Mouse (Mus musculus): ENCODE results near the gene Sgms1. TPM values are rescaled to one million over a fixed set of nuclear protein-coding genes. Genes with fewer than 3 reads are reported as not detected.

The Sgms1 gene
- polyA plus RNA-seq, 1 experiment from 2014 or later = 45.0 TPM

DNA sequence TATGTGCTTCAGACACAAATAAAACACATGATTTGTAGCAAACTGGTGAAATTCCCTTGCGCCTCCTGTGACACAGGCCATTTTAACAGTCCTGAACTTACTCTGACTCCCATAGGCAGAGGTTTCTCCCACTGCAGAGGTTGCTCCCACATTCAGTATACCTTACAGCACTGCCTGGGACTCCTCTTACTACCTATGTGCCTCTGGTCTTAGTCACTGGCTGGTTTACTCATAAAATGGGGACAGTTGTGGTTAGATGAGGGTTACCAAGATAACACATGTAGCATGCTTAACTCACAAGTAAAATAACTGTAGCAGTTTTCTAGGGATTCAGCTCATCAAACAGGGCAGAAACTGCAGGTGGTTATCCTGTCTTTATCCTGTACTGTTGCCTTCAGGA lies 268.7 kb downstream of the Sgms1 start:
- Histone ChIP-seq H3K36me3 (peaks cover 21% of the 10 kb centered on the region), H3K27ac (ENCODE audit: poor library complexity, severe bottlenecking) (no peak overlapping the region), H3K4me3 (no peak overlapping the region), H3K9me3 (replicated peaks) (no peaks in the 10 kb centered on the region), H3K4me2 (no peak overlapping the region), H3K4me1 (replicated peaks) (no peaks in the 10 kb centered on the region), H3K9ac (no peak overlapping the region), H3K27me3 (replicated peaks) (no peaks in the 10 kb centered on the region)
- ATAC-seq (ENCODE audit: insufficient number of reproducible peaks, low FRiP score) = no peak
- 92% methylated on average over 1 of the region's 1 CpGs for WGBS

DNA sequence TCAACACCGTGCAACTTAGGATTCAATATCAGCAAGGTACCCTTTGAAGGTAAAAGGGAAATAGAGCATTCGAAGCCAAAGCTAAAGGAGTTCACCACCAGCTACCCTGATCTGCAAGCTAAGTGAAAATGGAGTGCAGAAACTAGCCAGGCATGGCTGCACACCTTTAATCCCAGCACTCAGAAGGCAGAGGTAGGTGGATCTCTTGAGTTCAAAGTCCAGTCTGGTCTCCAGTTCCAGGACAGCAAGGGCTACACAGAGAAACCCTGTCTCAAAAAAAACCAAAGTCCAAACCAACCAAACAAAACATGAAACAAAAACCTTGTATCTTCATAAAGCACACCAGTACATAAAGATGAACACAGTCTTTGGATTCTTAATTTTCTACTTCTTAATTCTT lies 269.8 kb downstream of the Sgms1 start:
- Histone ChIP-seq H3K27ac (ENCODE audit: poor library complexity, severe bottlenecking) (no peak overlapping the region), H3K4me3 (no peak overlapping the region), H3K27me3 (replicated peaks) (no peaks in the 10 kb centered on the region), H3K36me3 (peaks cover 16% of the 10 kb centered on the region), H3K9me3 (replicated peaks) (no peaks in the 10 kb centered on the region), H3K4me1 (replicated peaks) (no peaks in the 10 kb centered on the region), H3K9ac (no peak overlapping the region), H3K4me2 (no peak overlapping the region)
- 79% methylated on average over 2 of the region's 2 CpGs for WGBS
- no peak for ATAC-seq (ENCODE audit: insufficient number of reproducible peaks, low FRiP score)

DNA sequence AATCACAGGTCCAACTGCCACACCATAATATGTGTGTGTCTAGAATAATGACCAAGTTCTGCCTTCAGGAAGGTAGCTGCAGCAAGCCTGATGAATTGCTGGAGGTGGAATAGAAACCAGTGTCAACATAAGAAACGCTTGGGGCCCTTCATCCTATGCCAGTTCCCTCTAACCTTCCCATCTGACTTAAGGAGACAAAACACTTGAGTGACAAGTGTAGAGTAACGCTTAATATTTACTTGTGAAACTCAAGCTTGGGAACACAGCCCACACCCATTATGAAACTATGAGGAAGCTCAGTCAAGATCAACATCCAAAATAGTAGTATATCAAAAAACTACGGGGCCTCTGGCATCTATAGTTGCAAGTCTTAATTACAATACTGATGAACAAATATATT lies 271.0 kb downstream of the Sgms1 start:
- H3K4me1 ChIP-seq (replicated peaks) = no peaks in the 10 kb centered on the region
- no peaks in the 10 kb centered on the region for H3K9me3 ChIP-seq (replicated peaks)
- no peak overlapping the region for H3K27ac ChIP-seq (ENCODE audit: poor library complexity, severe bottlenecking)
- H3K4me3 ChIP-seq = no peak overlapping the region
- no peak overlapping the region for H3K9ac ChIP-seq
- no peak for ATAC-seq (ENCODE audit: insufficient number of reproducible peaks, low FRiP score)
- H3K4me2 ChIP-seq = no peak overlapping the region
- H3K27me3 ChIP-seq (replicated peaks) = no peaks in the 10 kb centered on the region
- 80% methylated on average over 3 of the region's 3 CpGs for WGBS
- peaks cover 7% of the 10 kb centered on the region; the same call in 1 of the 2 replicates for H3K36me3 ChIP-seq

DNA sequence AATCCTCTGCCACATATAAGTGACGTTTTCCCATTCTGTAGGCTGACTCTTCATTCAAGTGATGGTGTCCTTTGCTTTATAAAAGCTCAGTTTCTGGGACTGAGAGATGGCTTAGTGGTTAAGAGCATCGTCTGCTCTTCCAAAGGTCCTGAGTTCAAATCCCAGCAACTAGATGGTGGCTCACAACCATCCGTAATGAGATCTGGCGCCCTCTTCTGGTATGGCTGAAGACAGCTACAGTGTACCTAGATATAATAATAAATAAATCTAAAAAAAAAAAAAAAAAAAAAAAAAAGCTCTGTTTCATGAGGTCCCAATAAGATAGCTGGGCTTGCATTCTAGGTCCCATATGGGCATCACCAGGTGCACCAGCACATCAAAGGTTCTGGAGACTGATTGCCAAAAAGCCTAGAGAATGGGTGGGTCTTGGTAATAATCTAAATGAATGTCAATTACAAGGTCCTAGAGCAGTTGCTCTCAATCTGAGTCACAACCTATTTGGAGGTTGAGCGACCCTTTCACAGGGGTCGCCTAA lies 272.0 kb downstream of the Sgms1 start:
- Histone ChIP-seq H3K9me3 (replicated peaks) (no peaks in the 10 kb centered on the region), H3K27ac (ENCODE audit: poor library complexity, severe bottlenecking) (no peak overlapping the region), H3K27me3 (replicated peaks) (no peaks in the 10 kb centered on the region), H3K9ac (no peak overlapping the region), H3K4me2 (no peak overlapping the region), H3K36me3 (peaks cover 7% of the 10 kb centered on the region; the same call in 1 of the 2 replicates), H3K4me3 (no peak overlapping the region), H3K4me1 (replicated peaks) (no peaks in the 10 kb centered on the region)
- WGBS = 81% methylated on average over 6 of the region's 6 CpGs
- no peak for ATAC-seq (ENCODE audit: insufficient number of reproducible peaks, low FRiP score)

DNA sequence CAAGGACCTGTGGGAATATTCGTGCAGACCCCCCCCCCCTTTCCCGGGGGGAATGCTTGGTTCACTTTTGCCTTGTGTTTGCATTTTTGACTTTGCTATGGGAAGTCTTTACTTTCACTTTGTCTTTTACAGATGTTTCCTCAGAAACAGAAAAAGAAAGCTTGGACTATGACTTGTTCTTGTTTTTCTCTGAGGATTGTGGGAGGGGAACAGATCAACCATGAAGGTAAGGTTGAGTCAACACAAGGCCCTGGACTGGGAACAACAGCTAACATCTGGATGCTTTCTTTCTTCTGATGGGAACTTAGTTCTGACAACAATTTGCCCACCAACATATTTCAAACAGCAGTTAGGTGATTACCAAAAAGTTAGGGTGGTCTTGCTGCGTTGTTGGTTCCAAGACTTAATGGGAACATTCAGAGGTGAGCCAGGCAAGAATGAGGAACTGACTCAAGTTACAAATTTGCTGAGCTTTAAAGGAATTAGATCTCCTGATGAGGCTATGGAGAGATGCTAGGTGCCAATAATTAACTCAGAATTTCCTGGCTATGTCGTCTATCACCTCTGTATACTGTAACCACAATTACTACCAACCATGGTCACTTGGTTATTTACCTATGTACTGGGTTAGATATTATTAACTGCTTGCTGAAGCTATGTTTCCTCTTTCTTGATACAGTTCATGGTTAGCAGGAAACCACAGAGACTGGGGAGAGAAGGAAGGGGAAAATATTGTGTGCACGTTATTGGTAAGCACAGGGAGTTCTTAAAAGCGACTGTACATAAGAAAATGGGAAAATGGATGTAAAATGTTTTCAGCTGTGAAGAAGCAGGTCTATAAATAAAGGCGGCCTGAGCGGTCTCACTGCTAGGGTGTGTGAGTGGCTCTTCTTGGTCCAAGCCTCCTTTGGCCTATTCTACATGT lies 277.4 kb downstream of the Sgms1 start:
- Histone ChIP-seq H3K9ac (no peak overlapping the region), H3K4me3 (no peak overlapping the region), H3K27me3 (replicated peaks) (no peaks in the 10 kb centered on the region), H3K36me3 (no peaks in the 10 kb centered on the region), H3K27ac (ENCODE audit: poor library complexity, severe bottlenecking) (no peak overlapping the region), H3K9me3 (replicated peaks) (no peaks in the 10 kb centered on the region), H3K4me2 (no peak overlapping the region), H3K4me1 (replicated peaks) (peaks cover 9% of the 10 kb centered on the region)
- 80% methylated on average over 8 of the region's 8 CpGs for WGBS
- ATAC-seq (ENCODE audit: insufficient number of reproducible peaks, low FRiP score) = no peak

DNA sequence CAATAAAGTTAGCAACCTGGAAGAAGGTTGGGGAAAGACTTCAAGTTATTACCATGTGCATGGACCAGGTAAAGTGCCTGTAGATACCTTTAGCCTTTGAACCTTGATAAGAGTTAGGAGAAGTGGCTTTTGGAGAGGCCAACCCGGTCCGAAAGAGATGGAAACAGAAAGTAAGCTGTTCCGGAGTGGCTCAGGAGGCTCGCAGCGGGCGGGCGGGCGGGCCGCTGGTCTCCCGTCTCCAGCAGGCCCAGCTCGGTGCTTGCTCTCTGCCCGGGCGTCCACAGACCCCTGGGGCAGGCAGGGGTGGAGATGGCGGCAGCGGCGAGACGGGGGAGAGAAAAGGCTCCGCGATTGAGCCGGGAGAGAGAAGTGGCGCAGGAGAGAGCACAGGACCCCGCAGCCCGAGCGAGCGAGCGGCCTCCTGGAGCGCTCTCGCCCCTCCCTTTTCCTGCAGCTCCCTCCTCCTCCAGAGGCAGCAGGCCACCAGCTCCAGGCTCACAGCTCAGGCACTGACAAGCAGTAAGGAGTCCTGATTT lies 281.7 kb downstream of the Sgms1 start, which contains the start of gene Asah2:
Asah2 (minus strand) TSS at position 441 of the 536 bp plus-strand sequence.
- Histone ChIP-seq H3K27ac (ENCODE audit: poor library complexity, severe bottlenecking) (peak within 1 kb of the TSS; percentile 99), H3K36me3 (no peaks in the 10 kb centered on the region), H3K4me1 (replicated peaks) (peaks cover 26% of the 10 kb centered on the region), H3K4me3 (peak within 1 kb of the TSS; percentile 89), H3K9ac (peak within 1 kb of the TSS; percentile 97), H3K4me2 (peak within 1 kb of the TSS; percentile 70), H3K27me3 (replicated peaks) (no peaks in the 10 kb centered on the region), H3K9me3 (replicated peaks) (no peaks in the 10 kb centered on the region)
- WGBS = under 1% methylated on average over 28 of the region's 28 CpGs
- peak; percentile 89 for ATAC-seq (ENCODE audit: insufficient number of reproducible peaks, low FRiP score)

DNA sequence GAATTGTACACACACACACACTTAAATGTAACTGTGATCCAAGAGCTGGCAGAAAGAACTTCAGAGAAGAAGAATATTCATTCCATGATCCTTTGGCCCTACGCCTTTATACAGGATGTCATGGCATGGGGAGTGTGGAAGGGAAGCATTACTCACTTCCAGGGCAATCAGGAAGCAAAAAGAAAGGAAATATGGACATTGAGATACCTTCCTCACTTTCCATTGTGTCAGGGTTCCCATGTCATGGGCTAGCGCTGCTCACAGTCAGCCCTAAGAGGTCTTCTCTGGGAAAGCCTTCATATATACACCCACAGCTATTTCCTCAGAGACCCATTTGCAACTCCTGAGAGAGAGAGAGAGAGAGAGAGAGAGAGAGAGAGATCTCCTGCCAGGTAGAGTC lies 282.8 kb downstream of the Sgms1 start:
- no peaks in the 10 kb centered on the region for H3K36me3 ChIP-seq
- peak overlapping the region; percentile 70 for H3K4me2 ChIP-seq
- ATAC-seq (ENCODE audit: insufficient number of reproducible peaks, low FRiP score) = no peak
- no peak overlapping the region for H3K9ac ChIP-seq
- WGBS = 79% methylated on average over 2 of the region's 2 CpGs
- peaks cover 37% of the 10 kb centered on the region for H3K4me1 ChIP-seq (replicated peaks)
- no peaks in the 10 kb centered on the region for H3K27me3 ChIP-seq (replicated peaks)
- H3K4me3 ChIP-seq = peak overlapping the region; percentile 89; the same call in 1 of the 2 replicates
- H3K27ac ChIP-seq (ENCODE audit: poor library complexity, severe bottlenecking) = peak overlapping the region; percentile 99
- no peaks in the 10 kb centered on the region for H3K9me3 ChIP-seq (replicated peaks)

DNA sequence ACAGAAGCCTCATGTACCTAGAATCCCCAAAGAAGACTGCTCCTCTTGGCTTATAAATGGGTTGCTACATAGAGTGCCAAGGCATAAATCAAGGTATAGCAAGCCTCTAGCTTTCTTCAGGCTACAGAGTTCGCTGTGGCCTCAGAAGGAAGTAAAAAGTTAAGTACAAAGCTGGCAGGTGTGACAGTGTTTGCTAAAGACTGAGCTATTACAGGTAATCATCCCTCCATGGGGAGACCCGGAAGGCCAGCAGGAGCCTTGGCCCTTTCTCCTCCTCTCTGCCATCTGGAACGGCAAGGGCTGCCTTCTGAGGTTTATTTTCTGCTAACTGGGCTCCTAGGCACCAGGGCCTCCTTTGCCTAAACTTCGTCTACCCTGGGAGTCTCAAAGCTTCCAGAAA lies 285.3 kb downstream of the Sgms1 start:
- no peak overlapping the region for H3K9ac ChIP-seq
- 70% methylated on average over 4 of the region's 4 CpGs for WGBS
- no peak overlapping the region for H3K4me2 ChIP-seq
- no peaks in the 10 kb centered on the region for H3K27me3 ChIP-seq (replicated peaks)
- no peak overlapping the region for H3K27ac ChIP-seq (ENCODE audit: poor library complexity, severe bottlenecking)
- H3K9me3 ChIP-seq (replicated peaks) = no peaks in the 10 kb centered on the region
- peaks cover 33% of the 10 kb centered on the region for H3K4me1 ChIP-seq (replicated peaks)
- no peak for ATAC-seq (ENCODE audit: insufficient number of reproducible peaks, low FRiP score)
- no peaks in the 10 kb centered on the region for H3K36me3 ChIP-seq
- no peak overlapping the region for H3K4me3 ChIP-seq

DNA sequence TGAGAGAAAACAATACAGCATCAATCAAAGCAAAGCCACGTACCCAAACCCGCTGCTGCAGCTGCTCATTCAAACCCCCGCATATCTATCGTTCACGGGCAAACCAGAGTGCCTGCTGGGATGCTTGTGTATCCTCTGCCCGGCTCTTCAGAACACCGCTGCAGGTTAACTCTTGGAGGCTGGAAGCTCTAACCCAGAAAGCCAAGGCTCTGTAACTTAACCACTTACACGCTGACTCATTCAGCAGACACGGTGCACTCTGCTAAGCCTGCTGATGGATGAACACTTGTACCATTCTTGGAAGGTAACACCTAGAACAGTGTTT lies 286.6 kb downstream of the Sgms1 start:
- H3K9ac ChIP-seq = no peak overlapping the region
- no peaks in the 10 kb centered on the region for H3K27me3 ChIP-seq (replicated peaks)
- H3K4me2 ChIP-seq = peak overlapping the region; percentile 63
- no peaks in the 10 kb centered on the region for H3K36me3 ChIP-seq
- peak overlapping the region; percentile 25 for H3K4me3 ChIP-seq
- peaks cover 33% of the 10 kb centered on the region for H3K4me1 ChIP-seq (replicated peaks)
- no peaks in the 10 kb centered on the region for H3K9me3 ChIP-seq (replicated peaks)
- 9% methylated on average over 9 of the region's 9 CpGs for WGBS
- no peak for ATAC-seq (ENCODE audit: insufficient number of reproducible peaks, low FRiP score)
- no peak overlapping the region for H3K27ac ChIP-seq (ENCODE audit: poor library complexity, severe bottlenecking)

DNA sequence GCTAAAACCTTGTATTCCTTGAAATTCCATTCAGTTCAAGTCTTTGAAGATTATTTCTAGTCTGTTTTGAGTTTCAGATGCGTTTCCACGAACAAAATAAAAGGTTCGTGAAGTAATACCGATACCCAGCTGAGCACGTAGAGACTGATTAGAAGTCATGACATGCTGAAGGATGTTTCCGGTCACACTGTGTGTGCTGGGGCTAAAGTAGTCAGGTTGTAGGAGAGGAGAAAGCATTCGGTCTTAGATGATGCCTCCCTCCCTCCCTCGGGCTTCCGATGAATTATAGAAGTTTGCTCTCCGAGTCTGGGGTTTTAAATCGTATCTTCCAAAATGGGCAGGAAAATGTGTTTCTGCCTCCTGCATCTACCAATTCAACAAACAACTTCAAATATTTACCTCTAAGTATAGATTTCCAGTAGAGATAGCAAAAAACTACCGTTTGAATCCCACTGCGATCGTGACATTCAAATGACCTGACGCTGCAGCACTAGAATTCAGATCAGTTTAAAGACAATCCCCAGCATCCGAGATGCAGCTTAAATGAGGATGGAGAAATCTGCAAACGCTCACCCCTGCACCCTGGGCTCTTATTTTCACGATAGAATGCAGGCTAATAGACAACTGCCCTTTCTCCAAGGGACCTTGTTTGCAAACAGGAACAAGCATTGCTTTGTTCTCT lies 287.1 kb downstream of the Sgms1 start:
- H3K9ac ChIP-seq = peak overlapping the region; percentile 28; the same call in 1 of the 2 replicates
- no peak for ATAC-seq (ENCODE audit: insufficient number of reproducible peaks, low FRiP score)
- no peak overlapping the region for H3K27ac ChIP-seq (ENCODE audit: poor library complexity, severe bottlenecking)

DNA sequence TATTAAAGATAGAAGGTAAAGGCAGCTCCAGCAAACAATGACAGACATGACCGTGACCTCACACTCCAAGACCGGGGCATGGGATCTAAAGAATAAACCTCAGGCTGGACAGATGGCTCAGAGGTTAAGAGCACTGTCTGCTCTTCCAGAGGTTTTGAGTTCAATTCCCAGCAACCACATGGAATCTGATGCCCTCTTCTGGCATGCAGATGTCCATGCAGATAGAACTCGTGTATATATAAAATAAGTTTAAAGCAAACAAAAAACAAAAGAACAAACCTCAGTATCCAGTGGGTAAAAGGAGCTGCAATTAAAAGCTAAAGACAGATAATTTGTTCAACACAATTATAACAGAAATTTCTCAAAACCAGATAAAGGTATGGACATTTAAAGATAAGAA lies 290.9 kb downstream of the Sgms1 start:
- H3K4me2 ChIP-seq = no peak overlapping the region
- no peak overlapping the region for H3K4me3 ChIP-seq
- WGBS = 73% methylated on average over 3 of the region's 3 CpGs
- no peak overlapping the region for H3K9ac ChIP-seq
- no peak overlapping the region for H3K27ac ChIP-seq (ENCODE audit: poor library complexity, severe bottlenecking)
- H3K36me3 ChIP-seq = no peaks in the 10 kb centered on the region
- ATAC-seq (ENCODE audit: insufficient number of reproducible peaks, low FRiP score) = no peak
- no peaks in the 10 kb centered on the region for H3K9me3 ChIP-seq (replicated peaks)
- peaks cover 22% of the 10 kb centered on the region for H3K4me1 ChIP-seq (replicated peaks)
- H3K27me3 ChIP-seq (replicated peaks) = no peaks in the 10 kb centered on the region

More for the DNA sequence above, 287.1 kb downstream of the Sgms1 start:
- peak overlapping the region; percentile 63 for H3K4me2 ChIP-seq
- H3K4me3 ChIP-seq = peak overlapping the region; percentile 25
- peaks cover 33% of the 10 kb centered on the region for H3K4me1 ChIP-seq (replicated peaks)
- no peaks in the 10 kb centered on the region for H3K36me3 ChIP-seq
- no peaks in the 10 kb centered on the region for H3K27me3 ChIP-seq (replicated peaks)
- 25% methylated on average over 18 of the region's 18 CpGs for WGBS
- no peaks in the 10 kb centered on the region for H3K9me3 ChIP-seq (replicated peaks)
